Mouse (Mus musculus): ENCODE measurements around the gene Cmtm1.

- TF ChIP-seq CTCF (IDR thresholded peaks at IDR 0.05; ENCODE audit: low read depth) (no peak), EP300 (IDR thresholded peaks at IDR 0.05; ENCODE audit: low read depth) (no peak)
Measured at GRCm38 (mm10) chr8:104304962-104305361, 5.0 kb downstream of the Cmtm1 start.

All from liver, embryonic 14.5 days (tissue).